Mouse (Mus musculus) liver, embryonic 11.5 days (tissue): ENCODE data around the gene Rarb. TPM values are rescaled to one million over a fixed set of nuclear protein-coding genes. Genes with fewer than 3 reads are reported as not detected.

Experiments
- ATAC-seq: fragments of 200-750 bp; cut with Nextera tagmentation; replicated peaks from 2 replicates; pipeline ENCODE4 v1.8.0; 2017; ENCODE audit warnings: moderate number of reproducible peaks, mild to moderate bottlenecking, moderate TSS enrichment, moderate library complexity; ENCODE audit not compliant: low FRiP score
- DNase-seq: peaks from one replicate; pipeline ENCODE4 v3.0.0-alpha.2; 2017; ENCODE audit warnings: low spot score
- H3K27ac ChIP-seq: fragments of 300-500 bp; sonication (generic); 2 replicates; pipeline ENCODE4 v1.5.1; 2014; ENCODE audit warnings: mild to moderate bottlenecking, low read depth, low read length, control low read depth
- H3K27me3 ChIP-seq: fragments of 300-500 bp; sonication (generic); replicated peaks from 2 replicates; pipeline ENCODE4 v1.6.1; 2014; ENCODE audit warnings: low read length, mixed read lengths; ENCODE audit not compliant: control insufficient read depth, insufficient read depth
- H3K36me3 ChIP-seq: fragments of 300-500 bp; sonication (generic); 2 replicates; pipeline ENCODE4 v1.6.1; 2014; ENCODE audit warnings: mild to moderate bottlenecking, low read length, moderate library complexity, mixed read lengths; ENCODE audit not compliant: control insufficient read depth, insufficient read depth
- H3K4me1 ChIP-seq: fragments of 300-500 bp; sonication (generic); replicated peaks from 2 replicates; pipeline ENCODE4 v1.6.1; 2014; ENCODE audit warnings: low read length, mixed read lengths; ENCODE audit not compliant: control insufficient read depth, insufficient read depth
- H3K4me2 ChIP-seq: fragments of 300-500 bp; sonication (generic); 2 replicates; pipeline ENCODE4 v1.6.1; 2014; ENCODE audit warnings: mild to moderate bottlenecking, control low read depth, moderate library complexity
- H3K4me3 ChIP-seq: fragments of 300-500 bp; sonication (generic); 2 replicates; pipeline ENCODE4 v1.5.1; 2014; ENCODE audit warnings: low read depth, low read length, control low read depth
- H3K9ac ChIP-seq: fragments of 300-500 bp; sonication (generic); 2 replicates; pipeline ENCODE4 v1.6.1; 2014; ENCODE audit warnings: low read depth, low read length, control low read depth
- H3K9me3 ChIP-seq: fragments of 300-500 bp; sonication (generic); 2 replicates; pipeline ENCODE4 v1.6.1; 2016; ENCODE audit warnings: low read length, inconsistent platforms, mixed read lengths; ENCODE audit not compliant: control insufficient read depth
- WGBS: fragments of 180-500 bp; shearing (Covaris S2); extraction: QIAGEN DNeasy Blood & Tissue Kit; methylation state at CpG from one replicate; pipeline ENCODE4 v1.1.7; 2014; 5-methylcytosine and 5-hydroxymethylcytosine counted together
- polyA plus RNA-seq: library from polyadenylated mRNA; unstranded; fragments of >200 nt; fragmentation: Nextera tagmentation; extraction: Ambion mirVana; gene quantifications from 2 replicates; pipeline ENCODE4 v1.2.1, GENCODE M21; 2014

Rarb gene
- polyA plus RNA-seq, result 15.2 and 17.3 TPM in 2 replicates

GRCm38 (mm10) chr14:16818602-16819250 lies at the start of gene Rarb:
Rarb (minus strand) TSS chr14:16819156.
- H3K9ac ChIP-seq, result no peak within 1 kb of the TSS
- no peaks in the 10 kb centered on the region for H3K27me3 ChIP-seq
- no peak for DNase-seq
- WGBS, result 93% methylated on average over 4 of the region's 4 CpGs
- H3K4me2 ChIP-seq, result no peak within 1 kb of the TSS
- H3K4me1 ChIP-seq, result no peaks in the 10 kb centered on the region
- H3K36me3 ChIP-seq, result no peaks in the 10 kb centered on the region
- H3K4me3 ChIP-seq, result no peak within 1 kb of the TSS
- no peak within 1 kb of the TSS for H3K27ac ChIP-seq
- ATAC-seq, result no peak
- no peaks in the 10 kb centered on the region for H3K9me3 ChIP-seq

- ATAC-seq, result no peak
- no peaks in the 10 kb centered on the region for H3K36me3 ChIP-seq
- WGBS, result 62% methylated on average over 3 of the region's 3 CpGs
Observed at GRCm38 (mm10) chr14:16842036-16842435, 23.1 kb upstream of the Rarb start.

GRCm38 (mm10) chr14:16841597-16841989 lies 22.6 kb upstream of the Rarb start:
- WGBS, result 76% methylated on average over 6 of the region's 6 CpGs
- H3K4me2 ChIP-seq, result no peak overlapping the region
- no peaks in the 10 kb centered on the region for H3K9me3 ChIP-seq
- no peaks in the 10 kb centered on the region for H3K4me1 ChIP-seq
- no peak for DNase-seq
- no peak overlapping the region for H3K27ac ChIP-seq
- H3K9ac ChIP-seq, result no peak overlapping the region
- no peaks in the 10 kb centered on the region for H3K36me3 ChIP-seq
- no peaks in the 10 kb centered on the region for H3K27me3 ChIP-seq
- H3K4me3 ChIP-seq, result no peak overlapping the region
- no peak for ATAC-seq

More at GRCm38 (mm10) chr14:16842036-16842435, 23.1 kb upstream of the Rarb start:
- Histone ChIP-seq H3K4me2 (no peak overlapping the region), H3K9me3 (no peaks in the 10 kb centered on the region), H3K9ac (no peak overlapping the region), H3K4me3 (no peak overlapping the region), H3K27ac (no peak overlapping the region), H3K27me3 (no peaks in the 10 kb centered on the region), H3K4me1 (no peaks in the 10 kb centered on the region)
- no peak for DNase-seq

GRCm38 (mm10) chr14:16840951-16841596 lies 22.1 kb upstream of the Rarb start:
- Histone ChIP-seq H3K4me1 (no peaks in the 10 kb centered on the region), H3K4me3 (no peak overlapping the region), H3K9me3 (no peaks in the 10 kb centered on the region), H3K27me3 (no peaks in the 10 kb centered on the region), H3K36me3 (no peaks in the 10 kb centered on the region), H3K27ac (no peak overlapping the region), H3K9ac (no peak overlapping the region), H3K4me2 (no peak overlapping the region)
- no peak for DNase-seq
- WGBS, result 69% methylated on average over 8 of the region's 8 CpGs
- no peak for ATAC-seq

- no peak for DNase-seq
- no peak overlapping the region for H3K4me2 ChIP-seq
- 93% methylated on average over 2 of the region's 2 CpGs for WGBS
Observed at GRCm38 (mm10) chr14:16840135-16840534, 21.2 kb upstream of the Rarb start.

GRCm38 (mm10) chr14:16815096-16815741 lies 3.7 kb downstream of the Rarb start:
- Histone ChIP-seq H3K4me2 (no peak overlapping the region), H3K27ac (no peak overlapping the region), H3K27me3 (no peaks in the 10 kb centered on the region), H3K9me3 (no peaks in the 10 kb centered on the region), H3K9ac (no peak overlapping the region), H3K4me1 (no peaks in the 10 kb centered on the region), H3K36me3 (no peaks in the 10 kb centered on the region), H3K4me3 (no peak overlapping the region)
- no peak for ATAC-seq
- no peak for DNase-seq
- 71% methylated on average over 1 of the region's 1 CpGs for WGBS

More at GRCm38 (mm10) chr14:16840135-16840534, 21.2 kb upstream of the Rarb start:
- Histone ChIP-seq H3K27ac (no peak overlapping the region), H3K4me1 (no peaks in the 10 kb centered on the region), H3K27me3 (no peaks in the 10 kb centered on the region), H3K9ac (no peak overlapping the region), H3K4me3 (no peak overlapping the region), H3K36me3 (no peaks in the 10 kb centered on the region), H3K9me3 (no peaks in the 10 kb centered on the region)
- no peak for ATAC-seq

- Histone ChIP-seq H3K4me1 (no peaks in the 10 kb centered on the region), H3K9ac (no peak overlapping the region), H3K9me3 (no peaks in the 10 kb centered on the region), H3K4me2 (no peak overlapping the region), H3K27me3 (no peaks in the 10 kb centered on the region), H3K4me3 (no peak overlapping the region), H3K27ac (no peak overlapping the region), H3K36me3 (no peaks in the 10 kb centered on the region)
- WGBS, result 36% methylated on average over 3 of the region's 3 CpGs
- ATAC-seq (no peak), DNase-seq (no peak)
Observed at GRCm38 (mm10) chr14:16806155-16806554, 12.8 kb downstream of the Rarb start.

GRCm38 (mm10) chr14:16790161-16790560 lies 28.8 kb downstream of the Rarb start:
- no peaks in the 10 kb centered on the region for H3K27me3 ChIP-seq

More at GRCm38 (mm10) chr14:16790161-16790560, 28.8 kb downstream of the Rarb start:
- DNase-seq, result no peak
- no peak for ATAC-seq
- H3K9ac ChIP-seq, result no peak overlapping the region
- H3K4me3 ChIP-seq, result no peak overlapping the region
- H3K27ac ChIP-seq, result no peak overlapping the region
- no peaks in the 10 kb centered on the region for H3K9me3 ChIP-seq
- H3K36me3 ChIP-seq, result no peaks in the 10 kb centered on the region
- no peaks in the 10 kb centered on the region for H3K4me1 ChIP-seq
- no peak overlapping the region for H3K4me2 ChIP-seq
- WGBS, result 86% methylated on average over 1 of the region's 1 CpGs
